Mouse (Mus musculus) hindbrain, postnatal 0 days (tissue): ENCODE data around the gene Bmt2. TPM values are rescaled to one million over a fixed set of nuclear protein-coding genes. Genes with fewer than 3 reads are reported as not detected.

Experiments
- ATAC-seq: fragments of 200-750 bp; cut with Nextera tagmentation; 2 replicates; pipeline ENCODE4 v1.8.0; 2017; ENCODE audit warnings: mild to moderate bottlenecking, moderate TSS enrichment, moderate library complexity
- DNase-seq: peaks from one replicate; pipeline ENCODE4 v3.0.0-alpha.2; 2015; ENCODE audit warnings: low spot score
- H3K27ac ChIP-seq: fragments of 300-500 bp; sonication (generic); 2 replicates; pipeline ENCODE4 v1.5.1; 2014; ENCODE audit warnings: mild to moderate bottlenecking
- H3K27me3 ChIP-seq: fragments of 300-500 bp; sonication (generic); 2 replicates; pipeline ENCODE4 v1.6.1; 2014; ENCODE audit warnings: low read length, mixed read lengths; ENCODE audit not compliant: insufficient read depth
- H3K36me3 ChIP-seq: fragments of 300-500 bp; sonication (generic); 2 replicates; pipeline ENCODE4 v1.6.1; 2014; ENCODE audit warnings: low read length, mixed read lengths; ENCODE audit not compliant: insufficient read depth
- H3K4me1 ChIP-seq: fragments of 300-500 bp; sonication (generic); 2 replicates; pipeline ENCODE4 v1.6.1; 2014; ENCODE audit warnings: antibody characterized with exemption, low read length, mixed read lengths; ENCODE audit not compliant: insufficient read depth
- H3K4me2 ChIP-seq: fragments of 300-500 bp; sonication (generic); 2 replicates; pipeline ENCODE4 v1.6.1; 2014; ENCODE audit warnings: low read depth, mild to moderate bottlenecking, low read length, moderate library complexity, mixed read lengths
- H3K4me3 ChIP-seq: fragments of 300-500 bp; sonication (generic); 2 replicates; pipeline ENCODE4 v1.5.1; 2014; ENCODE audit warnings: low read length
- H3K9ac ChIP-seq: fragments of 300-500 bp; sonication (generic); replicated peaks from 2 replicates; pipeline ENCODE4 v1.6.1; 2014; ENCODE audit warnings: mild to moderate bottlenecking, low read length, moderate library complexity, mixed read lengths
- H3K9me3 ChIP-seq: fragments of 300-500 bp; sonication (generic); 2 replicates; pipeline ENCODE4 v1.6.1; 2016; ENCODE audit warnings: low read length, mixed read lengths
- CTCF ChIP-seq: IDR thresholded peaks from 2 replicates; pipeline ENCODE4 v1.5.1; 2016; ENCODE audit warnings: antibody characterized with exemption, control low read depth, low read depth
- WGBS: fragments of 180-500 bp; shearing (Covaris S2); extraction: QIAGEN DNeasy Blood & Tissue Kit; methylation state at CpG from one replicate; pipeline ENCODE4 v1.1.7; 2014; 5-methylcytosine and 5-hydroxymethylcytosine counted together
- polyA plus RNA-seq: library from polyadenylated mRNA; unstranded; fragments of >200 nt; fragmentation: Nextera tagmentation; extraction: Ambion mirVana; gene quantifications from 2 replicates; pipeline ENCODE4 v1.2.1, GENCODE M21; 2015
- total RNA-seq: library from RNA; depleted of rRNA; stranded (reverse); fragments of >200 nt; gene quantifications from 2 replicates; pipeline ENCODE4 v1.2.3, GENCODE M21; 2014; rRNA removed

Gene Bmt2
- total RNA-seq (19.4 and 20.6 TPM in 2 replicates), polyA plus RNA-seq (11.2 and 11.8 TPM in 2 replicates)

GRCm38 (mm10) chr6:13677818-13678282 is at the start of gene Bmt2:
Bmt2 (minus strand) TSS chr6:13677966.
- no peak for TF ChIP-seq CTCF
- DNase-seq (peak; percentile 98), ATAC-seq (peak; percentile 99)
- peak within 1 kb of the TSS; percentile 99 for H3K4me3 ChIP-seq
- peak within 1 kb of the TSS; percentile 83 for H3K4me2 ChIP-seq
- H3K27ac ChIP-seq: peak within 1 kb of the TSS; percentile 96
- no peaks in the 10 kb centered on the region for H3K4me1 ChIP-seq
- H3K36me3 ChIP-seq: no peaks in the 10 kb centered on the region
- WGBS: under 1% methylated on average over 37 of the region's 37 CpGs
- H3K9ac ChIP-seq: peak within 1 kb of the TSS; percentile 98
- no peaks in the 10 kb centered on the region for H3K9me3 ChIP-seq
- H3K27me3 ChIP-seq: no peaks in the 10 kb centered on the region

DNA sequence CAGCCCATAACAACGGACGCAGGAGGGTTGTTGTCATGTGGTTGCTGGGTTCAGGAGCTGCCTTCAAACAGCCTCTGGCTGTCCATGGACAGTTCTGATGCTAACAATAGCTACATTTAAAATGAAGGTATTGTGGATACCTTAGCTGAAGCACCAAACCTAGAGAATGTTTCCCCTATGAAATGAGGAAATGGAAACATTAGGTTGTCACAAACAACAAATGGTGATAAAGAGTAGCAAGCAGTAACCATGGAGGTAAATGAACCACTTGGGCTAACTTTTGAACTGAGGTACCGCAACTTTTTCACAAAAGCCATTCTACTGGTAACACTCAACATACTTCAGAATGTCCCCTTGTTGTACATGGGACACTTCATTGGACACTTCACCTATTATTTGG is 44.4 kb upstream of the Bmt2 start:
- H3K4me2 ChIP-seq: no peak overlapping the region
- no peak overlapping the region for H3K9ac ChIP-seq
- H3K4me1 ChIP-seq: no peaks in the 10 kb centered on the region
- no peaks in the 10 kb centered on the region for H3K27me3 ChIP-seq
- no peaks in the 10 kb centered on the region for H3K36me3 ChIP-seq
- WGBS: 96% methylated on average over 3 of the region's 3 CpGs
- no peaks in the 10 kb centered on the region for H3K9me3 ChIP-seq
- TF ChIP-seq CTCF: no peak
- DNase-seq (no peak), ATAC-seq (no peak)
- H3K4me3 ChIP-seq: no peak overlapping the region
- H3K27ac ChIP-seq: no peak overlapping the region

DNA sequence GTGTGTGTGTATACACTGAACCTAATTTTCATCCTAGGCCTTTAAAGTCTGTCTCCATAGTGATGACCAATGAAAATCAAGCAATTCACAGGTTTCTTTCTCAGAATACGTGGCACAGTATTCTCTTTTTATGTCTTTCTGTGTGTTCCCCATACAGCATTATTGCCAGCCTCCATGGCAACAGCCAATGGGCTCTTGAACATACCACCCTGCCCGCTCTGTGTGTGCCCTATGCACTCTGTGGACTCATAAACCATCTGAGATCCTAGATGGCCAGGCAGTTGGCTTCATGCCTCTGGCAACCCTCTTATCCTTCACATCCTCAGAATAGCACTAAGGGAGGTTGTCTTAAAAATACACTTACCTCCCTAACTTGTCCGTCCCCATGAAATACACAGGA is 37.1 kb upstream of the Bmt2 start:
- Histone ChIP-seq H3K27ac (no peak overlapping the region), H3K9me3 (no peaks in the 10 kb centered on the region), H3K4me1 (no peaks in the 10 kb centered on the region), H3K4me2 (no peak overlapping the region), H3K36me3 (no peaks in the 10 kb centered on the region), H3K4me3 (no peak overlapping the region), H3K9ac (no peak overlapping the region), H3K27me3 (no peaks in the 10 kb centered on the region)
- WGBS: 69% methylated on average over 3 of the region's 3 CpGs
- ATAC-seq: no peak
- DNase-seq: no peak
- TF ChIP-seq CTCF: no peak

GRCm38 (mm10) chr6:13696882-13697281 is 19.1 kb upstream of the Bmt2 start:
- no peak overlapping the region for H3K27ac ChIP-seq
- 82% methylated on average over 4 of the region's 4 CpGs for WGBS
- no peaks in the 10 kb centered on the region for H3K36me3 ChIP-seq
- no peaks in the 10 kb centered on the region for H3K4me1 ChIP-seq
- no peak overlapping the region for H3K4me3 ChIP-seq
- H3K27me3 ChIP-seq: no peaks in the 10 kb centered on the region
- no peaks in the 10 kb centered on the region for H3K9me3 ChIP-seq
- TF ChIP-seq CTCF: no peak
- H3K4me2 ChIP-seq: no peak overlapping the region
- no peak overlapping the region for H3K9ac ChIP-seq
- ATAC-seq: no peak
- DNase-seq: no peak

- 82% methylated on average over 2 of the region's 2 CpGs for WGBS
- Histone ChIP-seq H3K36me3 (no peaks in the 10 kb centered on the region), H3K4me1 (no peaks in the 10 kb centered on the region), H3K4me2 (no peak overlapping the region), H3K9me3 (no peaks in the 10 kb centered on the region), H3K9ac (no peak overlapping the region), H3K4me3 (no peak overlapping the region), H3K27ac (no peak overlapping the region), H3K27me3 (no peaks in the 10 kb centered on the region)
- DNase-seq (no peak), ATAC-seq (no peak)
- no peak for TF ChIP-seq CTCF
Observed at GRCm38 (mm10) chr6:13695103-13695845, 17.5 kb upstream of the Bmt2 start.

GRCm38 (mm10) chr6:13691657-13692294 is 14.0 kb upstream of the Bmt2 start:
- Histone ChIP-seq H3K27ac (no peak overlapping the region), H3K9ac (no peak overlapping the region), H3K4me1 (no peaks in the 10 kb centered on the region), H3K9me3 (no peaks in the 10 kb centered on the region), H3K4me2 (no peak overlapping the region), H3K4me3 (no peak overlapping the region), H3K36me3 (no peaks in the 10 kb centered on the region), H3K27me3 (no peaks in the 10 kb centered on the region)
- WGBS: 83% methylated on average over 2 of the region's 2 CpGs
- TF ChIP-seq CTCF: no peak
- no peak for ATAC-seq
- DNase-seq: no peak

DNA sequence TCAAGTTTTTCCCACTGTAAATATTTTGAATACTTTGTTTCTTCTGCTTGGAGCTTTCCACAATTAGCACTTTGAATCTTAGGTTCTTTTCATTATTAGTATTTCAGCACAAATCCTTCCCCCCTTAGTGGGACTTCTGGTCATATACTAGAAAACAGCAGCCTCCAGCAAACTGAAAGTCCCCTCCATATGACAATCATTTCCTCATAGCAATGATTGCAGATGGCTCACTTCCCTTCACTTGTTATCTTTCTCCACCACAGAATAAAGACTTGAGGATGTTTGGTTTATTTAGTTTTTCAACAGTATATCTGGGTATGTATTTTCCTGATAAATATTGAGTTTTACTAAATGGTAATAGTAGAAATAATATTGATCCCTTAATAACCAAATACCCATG is 12.6 kb upstream of the Bmt2 start:
- no peak overlapping the region for H3K4me2 ChIP-seq
- ATAC-seq: no peak
- H3K36me3 ChIP-seq: no peaks in the 10 kb centered on the region
- no peaks in the 10 kb centered on the region for H3K4me1 ChIP-seq
- no peak for TF ChIP-seq CTCF
- no peak overlapping the region for H3K27ac ChIP-seq
- no peak for DNase-seq
- no peaks in the 10 kb centered on the region for H3K9me3 ChIP-seq
- no peak overlapping the region for H3K4me3 ChIP-seq
- no peak overlapping the region for H3K9ac ChIP-seq
- H3K27me3 ChIP-seq: no peaks in the 10 kb centered on the region
